Mouse (Mus musculus) E14TG2a.4 (cell line): ENCODE measurements around the gene Thap4.

Experiments
- H3K27me3 ChIP-seq: 2 replicates; pipeline ENCODE4 v1.6.1; 2014; ENCODE audit warnings: low read length, control low read depth; ENCODE audit not compliant: insufficient read depth
- H3K36me3 ChIP-seq: 2 replicates; pipeline ENCODE4 v1.6.1; 2014; ENCODE audit warnings: low read length, control low read depth; ENCODE audit not compliant: insufficient read depth
- H3K4me1 ChIP-seq: replicated peaks from 2 replicates; pipeline ENCODE4 v1.6.1; 2014; ENCODE audit warnings: low read depth, low read length, control low read depth
- H3K4me3 ChIP-seq: replicated peaks from 2 replicates; pipeline ENCODE4 v1.5.1; 2014; ENCODE audit warnings: mild to moderate bottlenecking, low read length
- H3K9me3 ChIP-seq: 2 replicates; pipeline ENCODE4 v1.6.1; 2014; ENCODE audit warnings: low read length, control low read depth
- CTCF ChIP-seq: conservative IDR thresholded peaks from 2 replicates; pipeline ENCODE4 v1.5.1; 2014; ENCODE audit warnings: low read length
- NANOG ChIP-seq: IDR thresholded peaks from 2 replicates; pipeline ENCODE4 v1.6.1; 2014; ENCODE audit warnings: borderline replicate concordance, low read length, mixed read lengths
- POU5F1 ChIP-seq: IDR thresholded peaks from 2 replicates; pipeline ENCODE4 v1.6.1; 2014; ENCODE audit warnings: low read length, borderline replicate concordance

Gene Thap4

GRCm38 (mm10) chr1:93731880-93732281 is 22.8 kb downstream of the Thap4 start:
- H3K4me3 ChIP-seq, result no peak overlapping the region

DNA sequence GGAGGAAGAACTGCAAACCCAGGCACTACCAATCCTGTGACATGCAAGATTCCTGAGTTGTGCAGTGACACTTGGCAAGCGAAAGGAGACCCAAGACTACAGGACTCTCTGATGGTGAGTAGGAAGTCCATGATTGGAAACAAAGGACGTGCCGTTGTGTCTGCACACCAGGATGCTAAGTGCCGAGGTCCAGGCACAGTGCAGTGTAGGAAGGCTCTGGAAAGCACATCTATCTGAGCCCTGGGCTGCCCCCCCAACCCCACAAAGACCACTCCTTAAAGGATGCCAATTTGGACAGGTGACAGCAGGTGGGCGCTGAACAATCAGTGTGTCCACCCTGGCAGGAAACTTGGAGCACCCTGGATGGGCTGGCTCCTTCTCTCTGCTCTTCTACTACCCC is 23.6 kb downstream of the Thap4 start:
- H3K4me3 ChIP-seq, result no peak overlapping the region
- H3K9me3 ChIP-seq, result no peaks in the 10 kb centered on the region
- H3K4me1 ChIP-seq, result peaks cover 50% of the 10 kb centered on the region
- peaks cover 26% of the 10 kb centered on the region for H3K36me3 ChIP-seq
- no peaks in the 10 kb centered on the region for H3K27me3 ChIP-seq
- TF ChIP-seq CTCF (no peak), NANOG (no peak), POU5F1 (no peak)

More at GRCm38 (mm10) chr1:93731880-93732281, 22.8 kb downstream of the Thap4 start:
- peaks cover 47% of the 10 kb centered on the region for H3K4me1 ChIP-seq
- no peaks in the 10 kb centered on the region for H3K27me3 ChIP-seq
- TF ChIP-seq CTCF, result no peak
- TF ChIP-seq POU5F1, result no peak
- no peak for TF ChIP-seq NANOG
- H3K9me3 ChIP-seq, result no peaks in the 10 kb centered on the region
- peaks cover 27% of the 10 kb centered on the region for H3K36me3 ChIP-seq

DNA sequence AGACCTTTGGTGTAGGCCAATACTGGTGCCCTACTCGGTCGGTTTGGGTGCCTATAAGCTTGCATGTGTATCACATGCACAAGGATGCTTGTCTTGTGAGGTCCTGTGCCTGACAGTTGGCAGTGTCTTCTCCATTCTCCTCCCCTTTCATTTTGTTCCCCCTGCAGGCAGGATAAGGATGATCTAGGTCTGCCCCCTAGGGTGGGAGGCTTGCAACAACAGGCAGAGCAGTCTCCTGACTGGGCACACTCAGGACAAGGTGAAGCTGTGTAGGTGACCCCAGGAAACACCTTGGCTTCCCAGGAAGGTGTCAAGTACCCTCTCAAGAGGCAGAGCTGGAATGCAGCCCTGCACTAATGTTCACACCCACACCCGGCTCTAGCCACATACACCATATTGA is 27.7 kb downstream of the Thap4 start:
- TF ChIP-seq NANOG, result no peak
- peak; percentile 84 for TF ChIP-seq CTCF

GRCm38 (mm10) chr1:93726116-93726515 is 28.5 kb downstream of the Thap4 start:
- TF ChIP-seq CTCF, result no peak
- no peak for TF ChIP-seq POU5F1
- no peak for TF ChIP-seq NANOG
- no peaks in the 10 kb centered on the region for H3K27me3 ChIP-seq
- H3K4me1 ChIP-seq, result peaks cover 32% of the 10 kb centered on the region
- no peaks in the 10 kb centered on the region for H3K9me3 ChIP-seq
- H3K4me3 ChIP-seq, result no peak overlapping the region
- peaks cover 56% of the 10 kb centered on the region for H3K36me3 ChIP-seq

More for the DNA sequence above, 27.7 kb downstream of the Thap4 start:
- Histone ChIP-seq H3K4me1 (peaks cover 40% of the 10 kb centered on the region), H3K4me3 (no peak overlapping the region), H3K9me3 (no peaks in the 10 kb centered on the region), H3K27me3 (no peaks in the 10 kb centered on the region), H3K36me3 (peaks cover 55% of the 10 kb centered on the region)

- H3K27me3 ChIP-seq, result no peaks in the 10 kb centered on the region
- no peaks in the 10 kb centered on the region for H3K9me3 ChIP-seq
- peaks cover 61% of the 10 kb centered on the region for H3K36me3 ChIP-seq
- no peak overlapping the region for H3K4me3 ChIP-seq
- H3K4me1 ChIP-seq, result peaks cover 28% of the 10 kb centered on the region
- TF ChIP-seq NANOG (no peak), CTCF (no peak), POU5F1 (no peak)
Observed at GRCm38 (mm10) chr1:93725665-93726064, 29.0 kb downstream of the Thap4 start.

DNA sequence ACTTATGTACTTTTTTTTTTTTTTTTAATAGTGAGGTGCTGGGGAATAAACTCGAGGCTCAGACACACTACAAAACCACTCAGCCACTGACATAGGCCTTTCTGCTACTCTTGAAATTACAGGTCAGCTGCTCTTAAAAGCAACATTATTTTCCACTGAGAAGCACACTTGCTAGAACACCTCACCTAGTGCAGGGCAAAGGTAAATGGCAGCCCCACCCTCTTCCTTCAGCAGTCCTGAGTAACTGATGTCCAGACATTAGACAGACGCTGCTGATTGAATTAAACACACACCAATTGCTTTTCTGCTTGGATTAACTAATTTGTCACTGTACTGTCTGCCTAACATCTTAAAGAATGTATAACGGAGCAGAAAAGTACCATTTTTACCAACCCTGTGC is 30.0 kb downstream of the Thap4 start:
- H3K4me1 ChIP-seq, result peaks cover 26% of the 10 kb centered on the region
- no peaks in the 10 kb centered on the region for H3K27me3 ChIP-seq
- no peak overlapping the region for H3K4me3 ChIP-seq
- H3K9me3 ChIP-seq, result no peaks in the 10 kb centered on the region
- peaks cover 64% of the 10 kb centered on the region for H3K36me3 ChIP-seq
- TF ChIP-seq NANOG, result no peak
- no peak for TF ChIP-seq POU5F1
- no peak for TF ChIP-seq CTCF

GRCm38 (mm10) chr1:93721557-93721956 is 33.1 kb downstream of the Thap4 start:
- no peak for TF ChIP-seq CTCF
- TF ChIP-seq POU5F1, result no peak
- TF ChIP-seq NANOG, result no peak
- H3K27me3 ChIP-seq, result no peaks in the 10 kb centered on the region
- H3K4me3 ChIP-seq, result no peak overlapping the region
- H3K4me1 ChIP-seq, result peaks cover 16% of the 10 kb centered on the region
- H3K36me3 ChIP-seq, result peaks cover 74% of the 10 kb centered on the region
- no peaks in the 10 kb centered on the region for H3K9me3 ChIP-seq

DNA sequence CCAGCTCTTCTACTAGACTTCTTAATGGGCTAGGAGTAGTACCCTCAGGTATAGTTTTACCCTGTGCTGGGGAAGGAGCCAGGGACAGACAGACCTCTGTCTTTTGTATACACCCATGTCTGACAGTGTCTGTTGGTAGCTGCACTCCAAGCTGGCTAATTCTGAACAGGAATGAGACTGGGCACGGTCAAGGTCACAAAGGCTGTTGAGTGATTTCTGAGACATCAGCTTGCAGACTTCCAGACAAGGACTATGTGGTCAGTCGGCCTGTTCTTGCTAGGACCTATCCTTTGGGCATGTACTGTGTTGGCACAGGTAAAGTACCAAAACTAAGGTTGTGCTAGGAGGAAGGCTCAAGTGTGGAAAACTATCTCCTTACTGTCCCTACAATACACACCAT is 38.5 kb downstream of the Thap4 start:
- Histone ChIP-seq H3K36me3 (peaks cover 81% of the 10 kb centered on the region), H3K27me3 (no peaks in the 10 kb centered on the region), H3K9me3 (no peaks in the 10 kb centered on the region), H3K4me3 (no peak overlapping the region), H3K4me1 (0 out of 2 replicates have a peak, but pooled peaks cover 2% of the 10 kb centered on the region)
- TF ChIP-seq NANOG, result no peak
- TF ChIP-seq CTCF, result no peak
- no peak for TF ChIP-seq POU5F1

DNA sequence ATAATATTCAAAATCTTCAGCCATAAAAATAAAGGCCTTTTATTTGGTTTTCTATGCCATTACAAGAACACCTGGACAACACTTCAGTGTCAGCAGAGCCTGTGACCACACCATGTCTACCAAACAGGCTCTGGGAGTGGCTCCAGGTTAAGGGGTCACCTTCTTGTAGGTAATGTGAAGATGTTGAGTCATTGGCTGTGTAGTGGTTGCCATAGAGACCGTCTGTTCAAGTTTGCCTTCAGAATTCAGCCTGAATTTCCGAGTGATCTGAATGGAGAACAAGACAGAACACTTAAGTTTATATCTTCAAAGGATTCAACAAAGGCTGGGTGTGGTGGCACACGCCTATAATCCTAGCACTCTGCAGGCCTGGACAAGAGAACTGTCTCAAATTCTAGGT is 49.3 kb downstream of the Thap4 start:
- Histone ChIP-seq H3K36me3 (peaks cover 34% of the 10 kb centered on the region), H3K9me3 (no peaks in the 10 kb centered on the region), H3K27me3 (no peaks in the 10 kb centered on the region), H3K4me1 (peaks cover 27% of the 10 kb centered on the region), H3K4me3 (no peak overlapping the region)
- no peak for TF ChIP-seq NANOG
- no peak for TF ChIP-seq CTCF
- no peak for TF ChIP-seq POU5F1

GRCm38 (mm10) chr1:93704341-93704740 is 50.3 kb downstream of the Thap4 start:
- Histone ChIP-seq H3K4me3 (no peak overlapping the region), H3K9me3 (no peaks in the 10 kb centered on the region), H3K27me3 (no peaks in the 10 kb centered on the region), H3K4me1 (peaks cover 27% of the 10 kb centered on the region), H3K36me3 (peaks cover 34% of the 10 kb centered on the region)
- TF ChIP-seq CTCF, result no peak
- no peak for TF ChIP-seq NANOG
- no peak for TF ChIP-seq POU5F1
